In genomic region chr6:41046553-41046952, GRCm38 (mm10) we compare ENCODE assay signal across 13 mouse cellular contexts. TPM values are rescaled to one million over a fixed set of nuclear protein-coding genes. Genes with fewer than 3 reads are reported as not detected.
A peak's percentile ranks its signal among the peaks of the same experiment; 100 is the strongest.
DNase-seq lines count a peak whose midpoint lies in the region; ATAC-seq and TF ChIP-seq lines count a peak whose summit lies in the region.
"Had no signal": no experiment of that assay in that cellular context is flagged by ENCODE, and none has a peak within 500 bp of the region (broad histone marks: within the 10 kb centered on the region; RNA-seq: fewer than 3 reads in every experiment).

No protein-coding gene starts in this region.

- no peak for TF ChIP-seq CTCF in thymus, adult 2 months (IDR thresholded peaks at IDR 0.05; ENCODE audit: borderline replicate concordance, control insufficient read depth, extremely low read depth, insufficient read depth, low read length, poor library complexity)

- 0 out of 2 replicates have a peak overlapping the region, but pooled peaks have one; percentile 40 for H3K27ac ChIP-seq in thymus, adult 2 months (ENCODE audit: control insufficient read depth, insufficient read depth, low read length)
- H3K27ac ChIP-seq: heart, embryonic 15.5 days; limb, embryonic 10.5 days had no signal

- 42% methylated on average over 2 of the region's 2 CpGs for WGBS in thymus, adult 2 months

- no peaks in the 10 kb centered on the region for H3K36me3 ChIP-seq in thymus, adult 2 months (ENCODE audit: control insufficient read depth, insufficient read depth, low read length)
- H3K36me3 ChIP-seq: heart, embryonic 15.5 days; limb, embryonic 10.5 days had no signal

- DNase-seq in frontal cortex, postnatal 10 days (ENCODE audit: low spot score in 2 of 2): no peak
- peak; percentile 54 for DNase-seq in thymus, adult 2 months
- DNase-seq in thymus, adult 18-20 months: no peak
- peak; percentile 54 for DNase-seq in thymus, postnatal 25 days
- no peak for DNase-seq in frontal cortex, postnatal 25 days (ENCODE audit: low spot score in 2 of 2)
- DNase-seq in spleen, postnatal 14 days (ENCODE audit: low spot score in 2 of 2): no peak
- DNase-seq: embryo, embryonic 11 days; gastrocnemius, postnatal 14 days; lung, postnatal 10 days had no signal

- no peak overlapping the region for H3K4me3 ChIP-seq in thymus, adult 2 months (ENCODE audit: control insufficient read depth, insufficient read depth, low read length)
- H3K4me3 ChIP-seq: heart, embryonic 15.5 days; limb, embryonic 10.5 days had no signal

- TF ChIP-seq POLR2A in thymus, adult 2 months (IDR thresholded peaks at IDR 0.05; ENCODE audit: control insufficient read depth, extremely low read depth, insufficient read depth, low read length, poor library complexity): no peak

- H3K4me1 ChIP-seq in thymus, adult 2 months (replicated peaks; ENCODE audit: control insufficient read depth, insufficient read depth, low read length): peaks cover 3% of the 10 kb centered on the region
- H3K4me1 ChIP-seq: heart, embryonic 15.5 days; limb, embryonic 10.5 days had no signal

- H3K27me3 ChIP-seq in thymus, adult 2 months (ENCODE audit: control insufficient read depth, insufficient read depth, low read length): no peaks in the 10 kb centered on the region
- H3K27me3 ChIP-seq: heart, embryonic 15.5 days had no signal

- ATAC-seq in frontal cortex, adult (ENCODE audit: low TSS enrichment): peak; percentile 60
- peak; percentile 67 to 73 for ATAC-seq in hematopoietic stem cell, adult 5-6 weeks (replicated peaks in 1 of 2; ENCODE audit: insufficient read depth in 1 of 2, low FRiP score in 2 of 2, low TSS enrichment in 1 of 2, low read depth in 1 of 2, poor library complexity in 2 of 2, severe bottlenecking in 2 of 2)

RNA-seq across cellular contexts. Expression of gene 2210010C04Rik, which starts 11.2 kb away (rescaled TPM):
- 0.27 TPM in 2 replicates for polyA plus RNA-seq in thymus, adult 2 months (2012; rRNA removed)
- total RNA-seq in hematopoietic stem cell, adult 5-6 weeks (2017): not detected in 2 replicates
- total RNA-seq: gastrocnemius, postnatal 14 days had no signal
- polyA plus RNA-seq: heart, embryonic 15.5 days; limb, embryonic 10.5 days had no signal

RNA-seq across cellular contexts. Expression of gene Gm2663, which starts 47.3 kb away (rescaled TPM):
- polyA plus RNA-seq in thymus, adult 2 months (2012; rRNA removed): not detected in 2 replicates
- total RNA-seq in hematopoietic stem cell, adult 5-6 weeks (2017): not detected in 2 replicates
- total RNA-seq: gastrocnemius, postnatal 14 days had no signal
- polyA plus RNA-seq: limb, embryonic 10.5 days had no signal

Comparison
In these comparisons a context has a peak if more than half of its experiments do, and no peak if none do; other contexts are left out.
1. DNase-seq: peak in thymus, adult 2 months (single experiment) and thymus, postnatal 25 days (single experiment); none in frontal cortex, postnatal 10 days (0 of 2), thymus, adult 18-20 months (0 of 2), frontal cortex, postnatal 25 days (0 of 2) and spleen, postnatal 14 days (0 of 2).